Mouse (Mus musculus): ENCODE measurements around the gene Eif4ebp2.
"Not testable (repeated sequence)": the region's sequence is repeated elsewhere in the genome, so short reads cannot be mapped to it uniquely, and the experiment has no call there.

Eif4ebp2 gene

GRCm38 (mm10) chr10:61466873-61467272 is 14.4 kb upstream of the Eif4ebp2 start:
- ATAC-seq (ENCODE audit: insufficient number of reproducible peaks, low FRiP score, low TSS enrichment), result peak; percentile 58; the same call in 1 of the 2 replicates

- no peak for ATAC-seq (ENCODE audit: insufficient number of reproducible peaks, low FRiP score, low TSS enrichment)
Measured at GRCm38 (mm10) chr10:61466242-61466641, 13.8 kb upstream of the Eif4ebp2 start.

GRCm38 (mm10) chr10:61465009-61465408 is 12.5 kb upstream of the Eif4ebp2 start:
- ATAC-seq (ENCODE audit: insufficient number of reproducible peaks, low FRiP score, low TSS enrichment), result no peak

- ATAC-seq (ENCODE audit: insufficient number of reproducible peaks, low FRiP score, low TSS enrichment), result no peak
Measured at GRCm38 (mm10) chr10:61457182-61457581, 4.7 kb upstream of the Eif4ebp2 start.

GRCm38 (mm10) chr10:61453171-61453570 is 710 bp upstream of the Eif4ebp2 start:
- ATAC-seq (ENCODE audit: insufficient number of reproducible peaks, low FRiP score, low TSS enrichment), result not testable (repeated sequence)

GRCm38 (mm10) chr10:61451931-61452617 is 387 bp downstream of the Eif4ebp2 start:
- peak; percentile 59 for ATAC-seq (ENCODE audit: insufficient number of reproducible peaks, low FRiP score, low TSS enrichment)

- no peak for ATAC-seq (ENCODE audit: insufficient number of reproducible peaks, low FRiP score, low TSS enrichment)
Measured at GRCm38 (mm10) chr10:61451463-61451930, 964 bp downstream of the Eif4ebp2 start.

- no peak for ATAC-seq (ENCODE audit: insufficient number of reproducible peaks, low FRiP score, low TSS enrichment)
Measured at GRCm38 (mm10) chr10:61448834-61449233, 3.6 kb downstream of the Eif4ebp2 start.

GRCm38 (mm10) chr10:61447581-61448353 is 4.7 kb downstream of the Eif4ebp2 start:
- no peak for ATAC-seq (ENCODE audit: insufficient number of reproducible peaks, low FRiP score, low TSS enrichment)

- ATAC-seq (ENCODE audit: insufficient number of reproducible peaks, low FRiP score, low TSS enrichment), result no peak
Measured at GRCm38 (mm10) chr10:61445016-61445415, 7.4 kb downstream of the Eif4ebp2 start.

- no peak for ATAC-seq (ENCODE audit: insufficient number of reproducible peaks, low FRiP score, low TSS enrichment)
Measured at GRCm38 (mm10) chr10:61443876-61444275, 8.6 kb downstream of the Eif4ebp2 start.

GRCm38 (mm10) chr10:61443456-61443855 is 9.0 kb downstream of the Eif4ebp2 start:
- ATAC-seq (ENCODE audit: insufficient number of reproducible peaks, low FRiP score, low TSS enrichment), result no peak

- ATAC-seq (ENCODE audit: insufficient number of reproducible peaks, low FRiP score, low TSS enrichment), result no peak
Measured at GRCm38 (mm10) chr10:61440202-61440800, 12.2 kb downstream of the Eif4ebp2 start.

GRCm38 (mm10) chr10:61431375-61431774 is 21.1 kb downstream of the Eif4ebp2 start:
- ATAC-seq (ENCODE audit: insufficient number of reproducible peaks, low FRiP score, low TSS enrichment), result no peak

GRCm38 (mm10) chr10:61429043-61429442 is 23.4 kb downstream of the Eif4ebp2 start:
- no peak for ATAC-seq (ENCODE audit: insufficient number of reproducible peaks, low FRiP score, low TSS enrichment)

GRCm38 (mm10) chr10:61428416-61428815 is 24.0 kb downstream of the Eif4ebp2 start:
- ATAC-seq (ENCODE audit: insufficient number of reproducible peaks, low FRiP score, low TSS enrichment), result no peak

GRCm38 (mm10) chr10:61427951-61428350 is 24.5 kb downstream of the Eif4ebp2 start:
- no peak for ATAC-seq (ENCODE audit: insufficient number of reproducible peaks, low FRiP score, low TSS enrichment)

GRCm38 (mm10) chr10:61426251-61426757 is 26.2 kb downstream of the Eif4ebp2 start:
- no peak for ATAC-seq (ENCODE audit: insufficient number of reproducible peaks, low FRiP score, low TSS enrichment)

- no peak for ATAC-seq (ENCODE audit: insufficient number of reproducible peaks, low FRiP score, low TSS enrichment)
Measured at GRCm38 (mm10) chr10:61425047-61425446, 27.4 kb downstream of the Eif4ebp2 start.

- ATAC-seq (ENCODE audit: insufficient number of reproducible peaks, low FRiP score, low TSS enrichment), result no peak
Measured at GRCm38 (mm10) chr10:61424500-61424899, 28.0 kb downstream of the Eif4ebp2 start.

- ATAC-seq (ENCODE audit: insufficient number of reproducible peaks, low FRiP score, low TSS enrichment), result no peak
Measured at GRCm38 (mm10) chr10:61423289-61423688, 29.2 kb downstream of the Eif4ebp2 start.
